Mouse (Mus musculus) small intestine, adult 10 weeks (tissue): ENCODE data around the gene Gm3278. TPM values are rescaled to one million over a fixed set of nuclear protein-coding genes. Genes with fewer than 3 reads are reported as not detected.

Experiments
- polyA plus RNA-seq: library from polyadenylated mRNA; stranded (reverse); fragments of 350-450 nt; fragmentation: Illumina TruSeq; extraction: RNeasy Lipid Tissue Mini Kit (QIAGEN cat#74804); gene quantifications from one replicate; pipeline ENCODE4 v1.2.3, GENCODE M21; 2014; ENCODE audit warnings: low replicate concordance

Gene Gm3278
- polyA plus RNA-seq = 0.74 TPM

GRCm38 (mm10) chr14:4892116-4892515 is at the start of gene Gm3278:
TSS of gene Gm3278 (plus strand) at chr14:4892416.

DNA sequence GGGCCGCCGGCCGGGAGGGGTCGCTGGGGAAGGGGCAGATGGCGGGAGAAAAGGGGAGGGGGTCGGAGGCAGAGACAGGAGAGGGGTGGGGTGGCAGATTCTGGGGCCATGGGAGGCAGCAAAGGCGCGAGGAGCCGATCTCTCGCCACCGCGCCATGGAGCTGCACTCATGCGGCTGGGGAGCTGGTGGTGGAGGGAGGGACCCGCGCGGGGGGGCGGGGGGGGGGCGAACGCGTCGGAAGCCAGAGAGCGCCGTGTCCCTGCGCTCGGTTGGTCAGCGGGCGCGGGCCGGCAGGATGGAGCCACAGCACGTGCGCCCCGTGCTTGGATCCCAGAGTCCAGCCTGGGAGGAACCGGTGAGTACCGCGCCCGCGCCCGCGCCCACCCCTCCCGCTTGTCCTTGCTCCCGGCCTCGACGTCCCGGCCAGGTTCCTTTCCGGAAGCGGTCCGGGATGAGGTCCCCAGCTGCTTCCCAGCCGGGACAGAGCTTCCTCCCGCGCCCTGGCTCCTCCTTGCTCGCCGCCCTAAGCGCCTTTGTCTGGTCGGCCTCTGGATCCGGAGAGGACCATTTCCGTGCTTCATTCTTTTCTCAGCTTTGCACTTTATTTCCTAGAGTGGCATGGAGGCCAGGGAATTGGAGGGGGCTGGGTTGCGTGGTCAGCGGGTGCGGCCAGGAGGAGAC is 36.8 kb upstream of the Gm3278 start, which contains the start of gene Gm3264:
Gene Gm3264 (plus strand): TSS at position 278 of the 682 bp plus-strand sequence.

Other genes with a start within 250 kb of the Gm3278 start
- gene Gm3239, start 228.2 kb upstream of the Gm3278 start, polyA plus RNA-seq = not detected
- gene Gm7876, start 183.2 kb upstream of the Gm3278 start, polyA plus RNA-seq = not detected
- gene Gm3252, start 165.6 kb upstream of the Gm3278 start, polyA plus RNA-seq = not detected
- gene Gm9602, start 116.1 kb upstream of the Gm3278 start, polyA plus RNA-seq = not detected
- gene Gm3269, start 54.3 kb upstream of the Gm3278 start, polyA plus RNA-seq = not detected
- 0.59 TPM for gene Gm3264, start 36.8 kb upstream of the Gm3278 start, polyA plus RNA-seq
- gene Gm8297, start 91.5 kb downstream of the Gm3278 start, polyA plus RNA-seq = not detected
- gene Gm3298, start 123.5 kb downstream of the Gm3278 start, polyA plus RNA-seq = not detected
- gene 4930555G01Rik, start 158.2 kb downstream of the Gm3278 start, polyA plus RNA-seq = not detected
- 1.8 TPM for gene Gm8281, start 178.6 kb downstream of the Gm3278 start, polyA plus RNA-seq
- not detected for gene Gm8279, start 239.1 kb downstream of the Gm3278 start, polyA plus RNA-seq